Mouse (Mus musculus): ENCODE data around the gene Pafah1b3. TPM values are rescaled to one million over a fixed set of nuclear protein-coding genes. Genes with fewer than 3 reads are reported as not detected.

Pafah1b3 gene
- polyA plus RNA-seq, 1 experiment from 2014 or later, result 199 TPM

- ATAC-seq (ENCODE audit: low FRiP score, low TSS enrichment), result no peak
- no peak overlapping the region for H3K9ac ChIP-seq (ENCODE audit: low read depth, low read length)
- WGBS, result 91% methylated on average over 22 of the region's 22 CpGs
- H3K4me1 ChIP-seq (ENCODE audit: control insufficient read depth, insufficient read depth, low read length), result peaks cover 35% of the 10 kb centered on the region
- H3K4me2 ChIP-seq (replicated peaks; ENCODE audit: low read depth, low read length), result no peak overlapping the region
- peaks cover 29% of the 10 kb centered on the region for H3K36me3 ChIP-seq (ENCODE audit: control insufficient read depth, insufficient read depth, low read length)
- no peak overlapping the region for H3K4me3 ChIP-seq (ENCODE audit: low read length)
- H3K9me3 ChIP-seq (ENCODE audit: control insufficient read depth, low read length), result no peaks in the 10 kb centered on the region
- no peaks in the 10 kb centered on the region for H3K27me3 ChIP-seq (ENCODE audit: control insufficient read depth, insufficient read depth, low read length)
- H3K27ac ChIP-seq (ENCODE audit: low read depth, low read length), result no peak overlapping the region
Measured at GRCm38 (mm10) chr7:25273259-25274241, 24.2 kb downstream of the Pafah1b3 start.

GRCm38 (mm10) chr7:25272445-25273258 is 25.1 kb downstream of the Pafah1b3 start:
- Histone ChIP-seq H3K36me3 (ENCODE audit: control insufficient read depth, insufficient read depth, low read length) (peaks cover 29% of the 10 kb centered on the region), H3K9me3 (ENCODE audit: control insufficient read depth, low read length) (no peaks in the 10 kb centered on the region), H3K27ac (ENCODE audit: low read depth, low read length) (no peak overlapping the region), H3K4me2 (replicated peaks; ENCODE audit: low read depth, low read length) (no peak overlapping the region), H3K4me3 (ENCODE audit: low read length) (no peak overlapping the region), H3K9ac (ENCODE audit: low read depth, low read length) (no peak overlapping the region), H3K4me1 (ENCODE audit: control insufficient read depth, insufficient read depth, low read length) (peaks cover 31% of the 10 kb centered on the region), H3K27me3 (ENCODE audit: control insufficient read depth, insufficient read depth, low read length) (no peaks in the 10 kb centered on the region)
- ATAC-seq (ENCODE audit: low FRiP score, low TSS enrichment), result no peak
- WGBS, result 85% methylated on average over 38 of the region's 38 CpGs

GRCm38 (mm10) chr7:25271651-25272444 is 25.9 kb downstream of the Pafah1b3 start:
- H3K27ac ChIP-seq (ENCODE audit: low read depth, low read length), result no peak overlapping the region
- H3K9ac ChIP-seq (ENCODE audit: low read depth, low read length), result peak overlapping the region; percentile 2; the same call in 1 of the 2 replicates
- peaks cover 26% of the 10 kb centered on the region for H3K4me1 ChIP-seq (ENCODE audit: control insufficient read depth, insufficient read depth, low read length)
- H3K9me3 ChIP-seq (ENCODE audit: control insufficient read depth, low read length), result no peaks in the 10 kb centered on the region
- H3K4me3 ChIP-seq (ENCODE audit: low read length), result no peak overlapping the region
- no peak overlapping the region for H3K4me2 ChIP-seq (replicated peaks; ENCODE audit: low read depth, low read length)
- WGBS, result 88% methylated on average over 30 of the region's 30 CpGs
- peaks cover 29% of the 10 kb centered on the region for H3K36me3 ChIP-seq (ENCODE audit: control insufficient read depth, insufficient read depth, low read length)
- no peak for ATAC-seq (ENCODE audit: low FRiP score, low TSS enrichment)
- no peaks in the 10 kb centered on the region for H3K27me3 ChIP-seq (ENCODE audit: control insufficient read depth, insufficient read depth, low read length)

- ATAC-seq (ENCODE audit: low FRiP score, low TSS enrichment), result no peak
- H3K4me3 ChIP-seq (ENCODE audit: low read length), result no peak overlapping the region
- 89% methylated on average over 35 of the region's 35 CpGs for WGBS
- no peak overlapping the region for H3K27ac ChIP-seq (ENCODE audit: low read depth, low read length)
- peaks cover 28% of the 10 kb centered on the region for H3K4me1 ChIP-seq (ENCODE audit: control insufficient read depth, insufficient read depth, low read length)
- H3K9ac ChIP-seq (ENCODE audit: low read depth, low read length), result peak overlapping the region; percentile 80
- H3K9me3 ChIP-seq (ENCODE audit: control insufficient read depth, low read length), result no peaks in the 10 kb centered on the region
- H3K27me3 ChIP-seq (ENCODE audit: control insufficient read depth, insufficient read depth, low read length), result no peaks in the 10 kb centered on the region
- H3K36me3 ChIP-seq (ENCODE audit: control insufficient read depth, insufficient read depth, low read length), result peaks cover 29% of the 10 kb centered on the region
- H3K4me2 ChIP-seq (replicated peaks; ENCODE audit: low read depth, low read length), result no peak overlapping the region
Measured at GRCm38 (mm10) chr7:25270652-25271633, 26.8 kb downstream of the Pafah1b3 start.

GRCm38 (mm10) chr7:25269545-25270271 is 28.1 kb downstream of the Pafah1b3 start:
- WGBS, result 75% methylated on average over 8 of the region's 8 CpGs
- Histone ChIP-seq H3K36me3 (ENCODE audit: control insufficient read depth, insufficient read depth, low read length) (peaks cover 29% of the 10 kb centered on the region), H3K4me3 (ENCODE audit: low read length) (peak overlapping the region; percentile 82; the same call in 1 of the 2 replicates), H3K9ac (ENCODE audit: low read depth, low read length) (peak overlapping the region; percentile 80), H3K27ac (ENCODE audit: low read depth, low read length) (peak overlapping the region; percentile 48; the same call in 1 of the 2 replicates), H3K9me3 (ENCODE audit: control insufficient read depth, low read length) (no peaks in the 10 kb centered on the region), H3K27me3 (ENCODE audit: control insufficient read depth, insufficient read depth, low read length) (no peaks in the 10 kb centered on the region), H3K4me1 (ENCODE audit: control insufficient read depth, insufficient read depth, low read length) (peaks cover 25% of the 10 kb centered on the region), H3K4me2 (replicated peaks; ENCODE audit: low read depth, low read length) (peak overlapping the region; percentile 77)
- ATAC-seq (ENCODE audit: low FRiP score, low TSS enrichment), result no peak

GRCm38 (mm10) chr7:25269029-25269428 is 28.8 kb downstream of the Pafah1b3 start:
- Histone ChIP-seq H3K9ac (ENCODE audit: low read depth, low read length) (peak overlapping the region; percentile 80; the same call in 1 of the 2 replicates), H3K4me2 (replicated peaks; ENCODE audit: low read depth, low read length) (peak overlapping the region; percentile 77), H3K27me3 (ENCODE audit: control insufficient read depth, insufficient read depth, low read length) (no peaks in the 10 kb centered on the region), H3K9me3 (ENCODE audit: control insufficient read depth, low read length) (no peaks in the 10 kb centered on the region), H3K4me1 (ENCODE audit: control insufficient read depth, insufficient read depth, low read length) (peaks cover 25% of the 10 kb centered on the region), H3K27ac (ENCODE audit: low read depth, low read length) (peak overlapping the region; percentile 48; the same call in 1 of the 2 replicates), H3K4me3 (ENCODE audit: low read length) (peak overlapping the region; percentile 82), H3K36me3 (ENCODE audit: control insufficient read depth, insufficient read depth, low read length) (peaks cover 29% of the 10 kb centered on the region)
- no peak for ATAC-seq (ENCODE audit: low FRiP score, low TSS enrichment)
- 36% methylated on average over 4 of the region's 4 CpGs for WGBS

- WGBS, result 4% methylated on average over 7 of the region's 7 CpGs
- H3K36me3 ChIP-seq (ENCODE audit: control insufficient read depth, insufficient read depth, low read length), result peaks cover 28% of the 10 kb centered on the region
- no peaks in the 10 kb centered on the region for H3K27me3 ChIP-seq (ENCODE audit: control insufficient read depth, insufficient read depth, low read length)
- no peaks in the 10 kb centered on the region for H3K9me3 ChIP-seq (ENCODE audit: control insufficient read depth, low read length)
- H3K9ac ChIP-seq (ENCODE audit: low read depth, low read length), result peak overlapping the region; percentile 80
- H3K4me2 ChIP-seq (replicated peaks; ENCODE audit: low read depth, low read length), result peak overlapping the region; percentile 77
- H3K4me3 ChIP-seq (ENCODE audit: low read length), result peak overlapping the region; percentile 82
- no peak for ATAC-seq (ENCODE audit: low FRiP score, low TSS enrichment)
- H3K27ac ChIP-seq (ENCODE audit: low read depth, low read length), result peak overlapping the region; percentile 71; the same call in 1 of the 2 replicates
- H3K4me1 ChIP-seq (ENCODE audit: control insufficient read depth, insufficient read depth, low read length), result peaks cover 25% of the 10 kb centered on the region
Measured at GRCm38 (mm10) chr7:25268588-25268987, 29.2 kb downstream of the Pafah1b3 start.

Data from kidney, embryonic 14.5 days (tissue).